Mouse (Mus musculus): ENCODE data around the gene Fut8.
"Not testable (repeated sequence)": the region's sequence is repeated elsewhere in the genome, so short reads cannot be mapped to it uniquely, and the experiment has no call there.

Fut8 gene

GRCm38 (mm10) chr12:77223595-77223994 lies 14.3 kb upstream of the Fut8 start:
- DNase-seq: peak; percentile 30 to 60

GRCm38 (mm10) chr12:77224121-77224520 lies 13.8 kb upstream of the Fut8 start:
- no peak for DNase-seq

- DNase-seq: no peak
Observed at GRCm38 (mm10) chr12:77224891-77225290, 13.0 kb upstream of the Fut8 start.

GRCm38 (mm10) chr12:77225727-77226126 lies 12.2 kb upstream of the Fut8 start:
- DNase-seq: no peak

GRCm38 (mm10) chr12:77235958-77236357 lies 2.0 kb upstream of the Fut8 start:
- no peak for DNase-seq

GRCm38 (mm10) chr12:77238531-77239389 lies 835 bp downstream of the Fut8 start:
- DNase-seq: peak; percentile 97 to 98

- peak; percentile 70 to 73 for DNase-seq
Observed at GRCm38 (mm10) chr12:77239390-77240061, 1.6 kb downstream of the Fut8 start.

- DNase-seq: no peak
Observed at GRCm38 (mm10) chr12:77240372-77240771, 2.4 kb downstream of the Fut8 start.

- peak in 1 of 2 experiments; percentile 60 for DNase-seq
Observed at GRCm38 (mm10) chr12:77240839-77241238, 2.9 kb downstream of the Fut8 start.

GRCm38 (mm10) chr12:77262650-77263049 lies 24.7 kb downstream of the Fut8 start:
- no peak for DNase-seq

GRCm38 (mm10) chr12:77263816-77264215 lies 25.9 kb downstream of the Fut8 start:
- no peak for DNase-seq

GRCm38 (mm10) chr12:77270694-77271093 lies 32.8 kb downstream of the Fut8 start:
- DNase-seq: no peak

GRCm38 (mm10) chr12:77288507-77288906 lies 50.6 kb downstream of the Fut8 start:
- DNase-seq: no peak

- no peak for DNase-seq
Observed at GRCm38 (mm10) chr12:77291017-77291416, 53.1 kb downstream of the Fut8 start.

GRCm38 (mm10) chr12:77291864-77292263 lies 53.9 kb downstream of the Fut8 start:
- not testable (repeated sequence) for DNase-seq

GRCm38 (mm10) chr12:77292375-77293258 lies 54.7 kb downstream of the Fut8 start:
- peak; percentile 27 to 30 for DNase-seq

- no peak for DNase-seq
Observed at GRCm38 (mm10) chr12:77296119-77296518, 58.2 kb downstream of the Fut8 start.

- DNase-seq: no peak
Observed at GRCm38 (mm10) chr12:77297114-77297513, 59.2 kb downstream of the Fut8 start.

- no peak for DNase-seq
Observed at GRCm38 (mm10) chr12:77297858-77298257, 59.9 kb downstream of the Fut8 start.

- DNase-seq: no peak
Observed at GRCm38 (mm10) chr12:77302011-77302410, 64.1 kb downstream of the Fut8 start.

GRCm38 (mm10) chr12:77303367-77303766 lies 65.4 kb downstream of the Fut8 start:
- DNase-seq: no peak

- no peak for DNase-seq
Observed at GRCm38 (mm10) chr12:77305502-77305901, 67.6 kb downstream of the Fut8 start.

- no peak for DNase-seq
Observed at GRCm38 (mm10) chr12:77306759-77307314, 68.9 kb downstream of the Fut8 start.
